Mouse (Mus musculus) megakaryocyte, embryonic 14.5 days (primary cell): ENCODE measurements around the gene Pafah1b2. TPM values are rescaled to one million over a fixed set of nuclear protein-coding genes. Genes with fewer than 3 reads are reported as not detected.
A peak's percentile ranks its signal among the peaks of the same experiment; 100 is the strongest.

Experiments
- H3K27me3 ChIP-seq: replicated peaks from 2 replicates; pipeline ENCODE3; 2012; ENCODE audit warnings: inconsistent platforms
- H3K36me3 ChIP-seq: replicated peaks from 2 replicates; pipeline ENCODE3; 2012; ENCODE audit warnings: low read length, inconsistent platforms, mixed read lengths
- H3K4me1 ChIP-seq: 2 replicates; pipeline ENCODE4 v1.6.1; 2012; ENCODE audit warnings: inconsistent platforms
- H3K4me3 ChIP-seq: replicated peaks from 2 replicates; pipeline ENCODE3; 2012; ENCODE audit warnings: moderate library complexity, mild to moderate bottlenecking, inconsistent platforms
- H3K9me3 ChIP-seq: 2 replicates; pipeline ENCODE4 v1.6.1; 2012; ENCODE audit warnings: inconsistent platforms
- FLI1 ChIP-seq: IDR thresholded peaks from 2 replicates; pipeline ENCODE4 v1.6.1; 2012; ENCODE audit warnings: low read length, inconsistent platforms, mixed read lengths
- GATA1 ChIP-seq: IDR thresholded peaks from 3 replicates; pipeline ENCODE4 v1.6.1; 2012; ENCODE audit warnings: mixed read lengths, low read length, inconsistent platforms, borderline replicate concordance
- polyA plus RNA-seq: library from polyadenylated mRNA; stranded (reverse); fragments of >175 nt; gene quantifications from 2 replicates; pipeline ENCODE4 v1.2.3, GENCODE M21; 2012; ENCODE audit warnings: low replicate concordance; ENCODE audit not compliant: insufficient read depth

Pafah1b2 gene
- polyA plus RNA-seq, 1 experiment = 72.4 TPM

GRCm38 (mm10) chr9:46013009-46013586 lies 608 bp upstream of the Pafah1b2 start:
- peaks cover 73% of the 10 kb centered on the region for H3K4me1 ChIP-seq
- H3K9me3 ChIP-seq = no peaks in the 10 kb centered on the region
- TF ChIP-seq GATA1 = no peak
- no peak for TF ChIP-seq FLI1
- peak overlapping the region; percentile 99 for H3K4me3 ChIP-seq
- no peaks in the 10 kb centered on the region for H3K27me3 ChIP-seq
- peaks cover 18% of the 10 kb centered on the region for H3K36me3 ChIP-seq

- Histone ChIP-seq H3K4me1 (peaks cover 66% of the 10 kb centered on the region), H3K4me3 (peak overlapping the region; percentile 99), H3K36me3 (peaks cover 2% of the 10 kb centered on the region), H3K27me3 (no peaks in the 10 kb centered on the region), H3K9me3 (no peaks in the 10 kb centered on the region)
- no peak for TF ChIP-seq GATA1
- TF ChIP-seq FLI1 = no peak
Measured at GRCm38 (mm10) chr9:46011094-46011970, 1.2 kb downstream of the Pafah1b2 start.

- no peaks in the 10 kb centered on the region for H3K27me3 ChIP-seq
- no peak for TF ChIP-seq FLI1
- TF ChIP-seq GATA1 = no peak
- no peak overlapping the region for H3K4me3 ChIP-seq
- peaks cover 54% of the 10 kb centered on the region for H3K4me1 ChIP-seq
- H3K9me3 ChIP-seq = no peaks in the 10 kb centered on the region
- no peaks in the 10 kb centered on the region for H3K36me3 ChIP-seq
Measured at GRCm38 (mm10) chr9:46009669-46009983, 2.9 kb downstream of the Pafah1b2 start.

- no peaks in the 10 kb centered on the region for H3K36me3 ChIP-seq
- peaks cover 54% of the 10 kb centered on the region for H3K4me1 ChIP-seq
- TF ChIP-seq GATA1 (no peak), FLI1 (no peak)
- H3K9me3 ChIP-seq = no peaks in the 10 kb centered on the region
- no peaks in the 10 kb centered on the region for H3K27me3 ChIP-seq
- no peak overlapping the region for H3K4me3 ChIP-seq
Measured at GRCm38 (mm10) chr9:46008931-46009668, 3.4 kb downstream of the Pafah1b2 start.

GRCm38 (mm10) chr9:46006224-46006623 lies 6.3 kb downstream of the Pafah1b2 start:
- H3K36me3 ChIP-seq = no peaks in the 10 kb centered on the region
- H3K27me3 ChIP-seq = no peaks in the 10 kb centered on the region
- TF ChIP-seq FLI1 (no peak), GATA1 (no peak)
- H3K9me3 ChIP-seq = no peaks in the 10 kb centered on the region
- H3K4me1 ChIP-seq = peaks cover 51% of the 10 kb centered on the region
- H3K4me3 ChIP-seq = no peak overlapping the region

GRCm38 (mm10) chr9:46004529-46004928 lies 8.0 kb downstream of the Pafah1b2 start:
- Histone ChIP-seq H3K4me3 (no peak overlapping the region), H3K4me1 (peaks cover 34% of the 10 kb centered on the region), H3K9me3 (no peaks in the 10 kb centered on the region), H3K27me3 (peaks cover 7% of the 10 kb centered on the region), H3K36me3 (no peaks in the 10 kb centered on the region)
- TF ChIP-seq FLI1 (no peak), GATA1 (no peak)

GRCm38 (mm10) chr9:46003729-46004128 lies 8.8 kb downstream of the Pafah1b2 start:
- TF ChIP-seq FLI1 (no peak), GATA1 (no peak)
- Histone ChIP-seq H3K36me3 (no peaks in the 10 kb centered on the region), H3K27me3 (peaks cover 12% of the 10 kb centered on the region), H3K4me1 (peaks cover 26% of the 10 kb centered on the region), H3K4me3 (no peak overlapping the region), H3K9me3 (no peaks in the 10 kb centered on the region)

GRCm38 (mm10) chr9:45999009-45999408 lies 13.5 kb downstream of the Pafah1b2 start:
- H3K9me3 ChIP-seq = no peaks in the 10 kb centered on the region
- no peaks in the 10 kb centered on the region for H3K36me3 ChIP-seq
- H3K4me3 ChIP-seq = no peak overlapping the region
- H3K4me1 ChIP-seq = peaks cover 7% of the 10 kb centered on the region
- TF ChIP-seq FLI1 (no peak), GATA1 (no peak)
- H3K27me3 ChIP-seq = peaks cover 12% of the 10 kb centered on the region

- Histone ChIP-seq H3K4me3 (peak overlapping the region; percentile 98), H3K36me3 (peaks cover 16% of the 10 kb centered on the region), H3K27me3 (peaks cover 2% of the 10 kb centered on the region), H3K9me3 (no peaks in the 10 kb centered on the region), H3K4me1 (peaks cover 53% of the 10 kb centered on the region)
- TF ChIP-seq GATA1 = no peak
Measured at GRCm38 (mm10) chr9:45985229-45985567, 27.3 kb downstream of the Pafah1b2 start.
